Mouse (Mus musculus) heart, postnatal 0 days (tissue): ENCODE data around the gene Ncoa5. TPM values are rescaled to one million over a fixed set of nuclear protein-coding genes. Genes with fewer than 3 reads are reported as not detected.

Experiments
- ATAC-seq: fragments of 200-750 bp; cut with Nextera tagmentation; 2 replicates; pipeline ENCODE4 v1.8.0; 2017; ENCODE audit warnings: low read depth, moderate number of reproducible peaks, moderate library complexity; ENCODE audit not compliant: insufficient read depth
- DNase-seq: peaks from one replicate; pipeline ENCODE4 v3.0.0-alpha.2; 2016; ENCODE audit warnings: low spot score
- H3K27ac ChIP-seq: fragments of 300-500 bp; sonication (generic); 2 replicates; pipeline ENCODE4 v1.5.1; 2014; ENCODE audit warnings: low read depth, mild to moderate bottlenecking
- H3K27me3 ChIP-seq: fragments of 300-500 bp; sonication (generic); 2 replicates; pipeline ENCODE4 v1.6.1; 2014; ENCODE audit warnings: low read length, mixed read lengths; ENCODE audit not compliant: control insufficient read depth, insufficient read depth
- H3K36me3 ChIP-seq: fragments of 300-500 bp; sonication (generic); replicated peaks from 2 replicates; pipeline ENCODE4 v1.6.1; 2014; ENCODE audit warnings: low read length, mixed read lengths; ENCODE audit not compliant: control insufficient read depth, insufficient read depth
- H3K4me1 ChIP-seq: fragments of 300-500 bp; sonication (generic); 2 replicates; pipeline ENCODE4 v1.6.1; 2014; ENCODE audit warnings: antibody characterized with exemption; ENCODE audit not compliant: control insufficient read depth, insufficient read depth
- H3K4me2 ChIP-seq: fragments of 300-500 bp; sonication (generic); 2 replicates; pipeline ENCODE4 v1.6.1; 2014; ENCODE audit warnings: low read depth, mild to moderate bottlenecking, low read length, moderate library complexity
- H3K4me3 ChIP-seq: fragments of 300-500 bp; sonication (generic); 2 replicates; pipeline ENCODE4 v1.5.1; 2014; ENCODE audit warnings: low read depth, low read length
- H3K9ac ChIP-seq: fragments of 300-500 bp; sonication (generic); replicated peaks from 2 replicates; pipeline ENCODE4 v1.6.1; 2014; ENCODE audit warnings: low read depth, low read length, mixed read lengths
- H3K9me3 ChIP-seq: fragments of 300-500 bp; sonication (generic); replicated peaks from 2 replicates; pipeline ENCODE4 v1.6.1; 2016; ENCODE audit warnings: low read length; ENCODE audit not compliant: control insufficient read depth
- CTCF ChIP-seq: IDR thresholded peaks from 2 replicates; pipeline ENCODE4 v1.5.1; 2016; ENCODE audit warnings: antibody characterized with exemption, control low read depth, low read depth
- EP300 ChIP-seq: IDR thresholded peaks from 2 replicates; pipeline ENCODE4 v1.6.1; 2016; ENCODE audit warnings: antibody characterized with exemption, low read depth
- WGBS: fragments of 180-500 bp; shearing (Covaris S2); extraction: QIAGEN DNeasy Blood & Tissue Kit; methylation state at CpG from one replicate; pipeline ENCODE4 v1.1.7; 2014; 5-methylcytosine and 5-hydroxymethylcytosine counted together
- polyA plus RNA-seq: library from polyadenylated mRNA; unstranded; fragments of >200 nt; fragmentation: Nextera tagmentation; extraction: Ambion mirVana; gene quantifications from 2 replicates; pipeline ENCODE4 v1.2.1, GENCODE M21; 2015
- total RNA-seq: library from RNA; depleted of rRNA; stranded (reverse); fragments of >200 nt; gene quantifications from 2 replicates; pipeline ENCODE4 v1.2.3, GENCODE M21; 2014; ENCODE audit warnings: low replicate concordance

The Ncoa5 gene
- total and polyA plus RNA-seq, 2 experiments from 2014 or later, result 20.8 to 30.7 TPM

GRCm38 (mm10) chr2:164991111-164991510, 43.6 kb downstream of the Ncoa5 start:
- H3K4me2 ChIP-seq, result no peak overlapping the region
- TF ChIP-seq EP300 (no peak), CTCF (no peak)
- H3K9me3 ChIP-seq, result no peaks in the 10 kb centered on the region
- no peaks in the 10 kb centered on the region for H3K4me1 ChIP-seq
- H3K4me3 ChIP-seq, result no peak overlapping the region
- peaks cover 29% of the 10 kb centered on the region; the same call in 1 of the 2 replicates for H3K27me3 ChIP-seq
- H3K27ac ChIP-seq, result no peak overlapping the region
- WGBS, result 56% methylated on average over 3 of the region's 3 CpGs
- DNase-seq (no peak), ATAC-seq (no peak)
- H3K36me3 ChIP-seq, result no peaks in the 10 kb centered on the region
- H3K9ac ChIP-seq, result no peak overlapping the region

GRCm38 (mm10) chr2:164988777-164989176, 45.9 kb downstream of the Ncoa5 start:
- H3K4me2 ChIP-seq, result no peak overlapping the region
- no peaks in the 10 kb centered on the region for H3K4me1 ChIP-seq
- H3K9me3 ChIP-seq, result no peaks in the 10 kb centered on the region
- no peak overlapping the region for H3K9ac ChIP-seq
- TF ChIP-seq CTCF, result no peak
- TF ChIP-seq EP300, result no peak
- no peaks in the 10 kb centered on the region for H3K36me3 ChIP-seq
- peaks cover 6% of the 10 kb centered on the region; the same call in 1 of the 2 replicates for H3K27me3 ChIP-seq
- 46% methylated on average over 11 of the region's 13 CpGs for WGBS
- no peak overlapping the region for H3K27ac ChIP-seq
- ATAC-seq (no peak), DNase-seq (no peak)
- H3K4me3 ChIP-seq, result no peak overlapping the region

GRCm38 (mm10) chr2:164986371-164987027, 48.2 kb downstream of the Ncoa5 start:
- H3K4me1 ChIP-seq, result no peaks in the 10 kb centered on the region
- no peak overlapping the region for H3K27ac ChIP-seq
- TF ChIP-seq EP300 (no peak), CTCF (no peak)
- H3K36me3 ChIP-seq, result no peaks in the 10 kb centered on the region
- no peak overlapping the region for H3K9ac ChIP-seq
- H3K27me3 ChIP-seq, result no peaks in the 10 kb centered on the region
- WGBS, result 47% methylated on average over 14 of the region's 14 CpGs
- no peak for DNase-seq
- no peak for ATAC-seq
- no peaks in the 10 kb centered on the region for H3K9me3 ChIP-seq
- no peak overlapping the region for H3K4me2 ChIP-seq
- no peak overlapping the region for H3K4me3 ChIP-seq

- Histone ChIP-seq H3K4me3 (no peak overlapping the region), H3K4me1 (no peaks in the 10 kb centered on the region), H3K9me3 (no peaks in the 10 kb centered on the region), H3K36me3 (no peaks in the 10 kb centered on the region), H3K4me2 (no peak overlapping the region), H3K27me3 (no peaks in the 10 kb centered on the region), H3K27ac (no peak overlapping the region), H3K9ac (no peak overlapping the region)
- no peak for TF ChIP-seq EP300
- no peak for TF ChIP-seq CTCF
- WGBS, result 55% methylated on average over 6 of the region's 6 CpGs
- DNase-seq (no peak), ATAC-seq (no peak)
Observed at GRCm38 (mm10) chr2:164985962-164986361, 48.7 kb downstream of the Ncoa5 start.

GRCm38 (mm10) chr2:164979749-164980148, 54.9 kb downstream of the Ncoa5 start:
- Histone ChIP-seq H3K9ac (no peak overlapping the region), H3K9me3 (no peaks in the 10 kb centered on the region), H3K36me3 (no peaks in the 10 kb centered on the region), H3K4me1 (no peaks in the 10 kb centered on the region), H3K4me2 (no peak overlapping the region), H3K4me3 (no peak overlapping the region), H3K27me3 (peaks cover 6% of the 10 kb centered on the region), H3K27ac (no peak overlapping the region)
- TF ChIP-seq CTCF, result no peak
- no peak for TF ChIP-seq EP300
- DNase-seq (peak; percentile 33), ATAC-seq (no peak; the same call in 1 of the 2 replicates)
- 16% methylated on average over 7 of the region's 7 CpGs for WGBS

- H3K9ac ChIP-seq, result no peak overlapping the region
- no peak overlapping the region for H3K27ac ChIP-seq
- H3K9me3 ChIP-seq, result no peaks in the 10 kb centered on the region
- no peak overlapping the region for H3K4me2 ChIP-seq
- WGBS, result 71% methylated on average over 6 of the region's 6 CpGs
- no peaks in the 10 kb centered on the region for H3K4me1 ChIP-seq
- no peaks in the 10 kb centered on the region for H3K36me3 ChIP-seq
- no peak for ATAC-seq
- H3K27me3 ChIP-seq, result peaks cover 31% of the 10 kb centered on the region
- no peak for DNase-seq
- H3K4me3 ChIP-seq, result no peak overlapping the region
- no peak for TF ChIP-seq EP300
- TF ChIP-seq CTCF, result no peak
Observed at GRCm38 (mm10) chr2:164975611-164976010, 59.1 kb downstream of the Ncoa5 start.
